Mouse (Mus musculus): ENCODE measurements around the gene Mcpt9.
"Not testable (repeated sequence)": the region's sequence is repeated elsewhere in the genome, so short reads cannot be mapped to it uniquely, and the experiment has no call there.

GRCm38 (mm10) chr14:56017671-56018070 lies 12.6 kb downstream of the Mcpt9 start, which contains the start of gene Mcpt1:
- TF ChIP-seq TAL1 (conservative IDR thresholded peaks at IDR 0.05; ENCODE audit: low read depth, low read length); CTCF (IDR thresholded peaks at IDR 0.05; ENCODE audit: low read depth, low read length); POLR2AphosphoS5 (IDR thresholded peaks at IDR 0.05; ENCODE audit: insufficient replicate concordance, low read depth, low read length); GATA1 (IDR thresholded peaks at IDR 0.05; ENCODE audit: borderline replicate concordance, low read length): not testable (repeated sequence)
